Mouse (Mus musculus): ENCODE results near the gene Apoc4.

The Apoc4 gene

DNA sequence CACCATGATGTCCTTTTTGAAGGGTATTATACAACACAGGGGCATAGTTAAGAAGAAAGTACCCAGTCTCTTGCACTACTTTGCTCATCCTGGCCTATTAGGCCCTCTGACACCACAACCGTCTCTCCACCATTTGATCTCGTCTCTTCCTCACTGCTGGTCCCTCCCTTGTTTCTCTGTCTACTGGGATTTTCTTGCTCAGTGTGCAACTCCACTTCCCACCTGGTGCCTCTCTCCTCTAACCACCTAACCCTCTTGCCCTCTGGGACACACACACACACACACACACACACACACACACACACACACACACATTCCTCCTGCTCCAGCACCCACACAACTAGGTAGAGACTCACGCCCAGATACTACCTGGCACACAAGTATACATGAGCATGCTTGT is 2.4 kb downstream of the Apoc4 start:
- no peak for DNase-seq (ENCODE audit: extremely low read depth, low read depth, low spot score)

DNA sequence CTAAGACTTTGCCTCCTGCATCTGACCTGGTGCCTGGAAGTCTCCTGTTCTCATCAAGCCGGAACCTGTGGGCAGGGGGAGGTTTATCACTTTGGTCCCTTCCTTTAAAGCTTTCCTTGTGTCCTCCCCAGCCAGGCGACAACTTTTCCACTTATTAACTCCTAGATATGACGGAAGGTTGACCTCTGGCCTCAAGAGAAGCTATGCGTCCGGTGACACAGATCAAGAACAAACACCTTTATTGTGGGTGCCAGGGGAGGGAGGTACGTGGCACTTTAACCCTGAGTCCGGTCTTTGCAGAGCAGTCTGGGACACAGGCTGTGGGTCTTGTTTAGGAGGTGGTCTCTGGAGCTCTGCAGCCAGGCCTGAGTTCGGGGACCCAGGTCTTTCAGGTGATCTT is 3.4 kb downstream of the Apoc4 start, which contains the start of gene Apoc2:
Apoc2 (minus strand) TSS at position 70 of the 400 bp plus-strand sequence.
- no peak for DNase-seq (ENCODE audit: extremely low read depth, low read depth, low spot score)

DNA sequence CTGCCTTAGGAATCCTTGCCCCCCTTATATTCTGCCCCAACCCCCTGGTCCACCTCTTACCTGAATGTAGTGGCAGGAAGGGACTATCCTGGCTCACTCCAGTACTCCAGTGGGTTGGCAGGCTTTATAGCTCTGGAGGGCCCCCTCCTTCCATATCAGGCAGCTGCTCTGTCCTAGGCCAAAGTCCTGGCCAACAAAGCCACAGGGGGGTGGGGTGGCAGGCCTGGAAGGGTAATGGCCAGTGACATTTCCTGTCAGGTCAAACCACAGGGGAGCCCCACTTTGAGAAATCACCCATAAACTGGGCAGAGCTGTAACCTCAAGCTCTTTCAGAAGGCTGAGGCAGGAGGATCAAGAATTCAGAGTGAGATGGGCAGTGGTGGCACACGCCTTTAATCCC is 4.6 kb downstream of the Apoc4 start:
- no peak for DNase-seq (ENCODE audit: extremely low read depth, low read depth, low spot score)

DNA sequence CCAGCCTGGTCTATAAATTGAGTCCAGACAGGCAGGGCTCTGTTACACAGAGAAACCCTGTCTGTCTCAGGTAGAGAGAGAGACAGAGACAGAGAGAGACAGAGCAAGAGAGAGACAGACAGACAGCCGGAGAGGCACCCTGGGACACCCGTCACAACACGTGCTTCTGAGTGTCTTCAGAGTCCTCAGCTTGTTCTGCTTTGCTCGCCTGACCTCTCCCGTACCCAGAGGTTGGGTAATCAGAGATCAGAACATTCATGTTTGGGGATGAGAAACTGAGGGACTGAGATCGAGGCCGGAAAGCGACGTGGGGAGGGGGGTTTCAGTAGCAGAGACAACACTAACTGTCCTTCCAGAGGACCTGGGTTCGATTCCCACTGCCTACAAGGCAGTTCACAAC is 5.5 kb downstream of the Apoc4 start:
- no peak for DNase-seq (ENCODE audit: extremely low read depth, low read depth, low spot score)

DNA sequence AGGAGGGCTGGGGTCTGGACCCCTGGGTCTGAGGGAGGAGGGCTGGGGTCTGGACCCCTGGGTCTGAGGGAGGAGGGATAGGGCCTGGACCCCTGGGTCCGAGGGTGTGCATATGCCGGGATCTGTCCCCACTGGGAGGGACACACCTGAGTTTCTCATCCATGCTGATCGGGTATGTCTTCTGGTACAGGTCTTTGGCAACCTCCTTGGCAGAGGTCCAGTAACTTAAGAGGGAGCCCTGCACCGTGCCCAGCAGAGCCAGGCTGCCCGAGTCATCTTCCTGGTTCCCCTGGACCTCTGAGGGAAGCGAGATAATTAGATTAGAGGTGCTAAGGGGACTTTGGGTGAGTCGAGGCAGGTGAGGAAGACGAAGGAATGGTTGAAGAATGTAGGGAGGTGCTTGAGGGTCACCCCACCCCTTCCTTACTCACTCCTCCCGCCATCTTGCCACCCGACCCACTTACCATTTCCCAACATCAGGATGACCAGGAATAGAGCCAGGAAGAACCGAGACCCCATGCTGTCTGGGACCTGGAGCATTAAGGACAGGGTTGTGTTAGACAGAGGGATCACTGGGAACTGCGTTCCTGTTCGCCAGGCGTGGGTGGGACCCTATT is 8.1 kb downstream of the Apoc4 start:
- DNase-seq (ENCODE audit: extremely low read depth, low read depth, low spot score), result no peak

DNA sequence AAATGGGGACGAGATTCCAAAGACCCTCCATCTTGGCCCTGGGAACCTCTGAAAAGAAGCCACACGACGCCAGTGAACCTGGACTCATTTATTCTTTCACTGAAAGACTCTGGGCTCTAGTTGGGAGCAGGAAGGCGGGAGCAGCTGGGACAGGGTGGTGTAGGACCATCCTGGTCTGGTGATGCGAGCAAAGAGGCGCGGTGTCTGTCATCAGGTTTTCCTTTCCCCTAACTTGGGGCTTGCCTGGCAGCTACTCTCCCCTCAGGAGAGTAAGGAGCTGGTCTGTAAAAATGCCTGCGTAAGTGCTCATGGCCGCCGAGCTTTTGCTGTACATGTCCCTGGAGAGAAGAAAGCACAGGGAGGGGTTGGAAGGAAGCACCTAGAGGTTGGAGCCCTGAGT is 9.8 kb downstream of the Apoc4 start:
- no peak for DNase-seq (ENCODE audit: extremely low read depth, low read depth, low spot score)

DNA sequence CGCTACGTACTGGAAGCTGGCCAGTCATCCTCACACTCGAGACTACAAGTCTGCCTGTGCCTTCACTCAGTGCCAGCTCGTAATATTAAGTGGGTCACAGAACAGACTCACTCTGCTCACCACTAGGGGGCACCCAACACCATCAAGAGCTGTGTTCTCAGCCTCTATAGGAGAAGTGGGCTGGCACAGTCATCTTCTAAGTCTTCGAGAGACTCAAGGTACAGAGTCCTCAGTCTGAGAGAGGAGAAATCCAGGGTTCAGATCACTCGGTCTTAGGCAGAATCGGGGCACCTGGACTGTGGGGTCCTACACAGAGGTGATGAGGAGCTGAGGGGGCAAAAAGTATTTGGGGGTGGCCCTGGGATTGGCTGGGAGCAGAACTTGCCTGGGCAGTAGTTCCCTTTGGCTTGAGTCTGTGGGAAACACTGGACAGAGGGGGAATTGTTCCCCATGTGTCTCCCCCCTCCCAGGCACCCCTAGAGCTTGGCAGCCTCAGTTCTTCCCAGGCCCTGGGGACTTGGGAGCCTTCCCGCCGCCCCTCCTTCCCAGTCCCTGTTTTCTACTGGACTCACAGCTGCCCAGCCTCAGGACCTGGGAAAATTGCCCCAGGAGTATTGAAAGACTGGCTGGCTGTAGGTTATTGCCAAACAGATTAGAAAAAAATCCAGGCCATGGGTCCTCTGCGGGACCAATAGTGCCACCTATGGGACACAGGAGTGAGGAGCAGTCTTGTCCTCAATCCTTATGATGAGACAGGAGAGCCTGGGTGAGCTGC is 12.1 kb downstream of the Apoc4 start:
- DNase-seq (ENCODE audit: extremely low read depth, low read depth, low spot score), result peak; percentile 93

DNA sequence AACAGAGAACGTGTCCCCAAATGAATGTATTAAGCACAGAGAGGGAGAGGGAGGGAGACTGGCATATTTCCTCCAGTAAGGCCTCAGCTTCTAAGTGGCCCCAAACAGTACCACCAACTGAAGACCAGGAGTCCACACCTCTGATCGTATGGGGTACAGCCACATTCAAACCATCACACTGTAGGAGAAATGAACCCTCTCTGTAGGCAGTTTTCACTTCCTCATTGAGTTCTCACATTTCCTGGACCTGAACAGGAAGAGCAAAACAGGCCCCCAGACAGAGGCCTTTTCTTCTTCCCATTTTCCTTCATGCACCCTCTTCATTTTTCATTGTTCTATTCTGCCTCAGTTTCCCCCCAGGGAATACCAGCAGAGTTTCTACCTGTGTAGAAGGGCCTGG is 13.8 kb downstream of the Apoc4 start:
- DNase-seq (ENCODE audit: extremely low read depth, low read depth, low spot score), result no peak

DNA sequence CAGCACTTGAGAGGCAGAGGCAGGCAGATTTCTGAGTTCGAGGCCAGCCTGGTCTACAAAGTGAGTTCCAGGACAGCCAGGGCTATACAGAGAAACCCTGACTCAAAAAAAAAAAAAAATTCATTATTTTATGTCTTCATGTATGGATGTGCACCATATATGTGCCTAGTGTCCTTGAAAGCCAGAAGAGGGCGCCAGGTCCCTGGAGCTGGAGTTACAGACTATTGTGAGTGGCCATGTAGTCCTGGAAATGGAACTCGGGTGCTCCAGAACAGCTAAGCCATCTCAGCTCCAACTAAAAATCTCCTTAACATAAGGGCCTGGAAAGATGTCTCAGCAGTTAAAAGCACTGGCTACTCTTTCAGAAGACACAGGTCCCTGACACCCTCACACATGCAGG is 14.5 kb downstream of the Apoc4 start:
- DNase-seq (ENCODE audit: extremely low read depth, low read depth, low spot score), result no peak

DNA sequence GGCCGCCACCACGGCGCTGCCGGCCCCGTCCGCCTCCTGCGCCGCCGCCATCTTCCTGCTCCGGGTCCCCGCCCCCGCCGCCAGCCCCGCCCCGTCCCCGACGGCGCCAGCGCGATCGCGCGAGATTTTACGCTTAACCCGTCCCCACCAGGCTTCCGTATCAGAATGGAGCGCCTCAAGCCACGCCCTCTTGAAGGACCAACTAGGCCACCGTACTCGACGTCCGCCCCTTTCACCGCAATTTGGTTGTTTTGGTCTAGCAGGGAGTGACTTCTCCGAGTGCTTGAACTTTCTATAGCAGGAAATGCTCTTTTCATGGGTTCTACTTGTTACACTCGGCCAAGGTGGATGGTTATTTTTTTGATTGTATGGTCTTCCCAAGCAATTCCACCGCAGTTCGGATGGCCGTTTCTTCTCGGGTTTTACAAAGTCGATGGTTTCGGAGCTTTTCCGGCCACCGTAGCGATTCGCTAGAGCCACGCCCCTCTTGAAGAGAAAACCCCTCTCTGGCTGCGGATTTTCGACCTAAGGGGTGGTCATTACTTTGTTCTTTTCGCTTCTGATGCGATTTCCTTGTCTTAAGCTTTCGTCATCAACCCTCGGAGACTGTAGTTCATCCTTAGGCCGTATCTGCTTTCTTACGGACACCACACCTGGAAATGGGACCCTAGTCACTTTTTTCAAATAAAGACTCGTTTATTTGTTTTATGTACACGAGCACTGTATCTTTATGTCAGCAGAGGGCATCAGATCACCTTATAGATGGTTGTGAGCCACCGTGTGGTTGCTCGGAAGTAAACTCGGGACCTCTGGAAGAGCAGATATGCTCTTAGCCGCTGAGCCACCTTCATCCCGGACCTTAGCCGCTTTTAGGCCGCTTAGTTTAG is 16.1 kb downstream of the Apoc4 start, which contains the start of gene Clptm1:
Clptm1 (minus strand) TSS at position 79 of the 887 bp plus-strand sequence.
- DNase-seq (ENCODE audit: extremely low read depth, low read depth, low spot score), result peak; percentile 75

DNA sequence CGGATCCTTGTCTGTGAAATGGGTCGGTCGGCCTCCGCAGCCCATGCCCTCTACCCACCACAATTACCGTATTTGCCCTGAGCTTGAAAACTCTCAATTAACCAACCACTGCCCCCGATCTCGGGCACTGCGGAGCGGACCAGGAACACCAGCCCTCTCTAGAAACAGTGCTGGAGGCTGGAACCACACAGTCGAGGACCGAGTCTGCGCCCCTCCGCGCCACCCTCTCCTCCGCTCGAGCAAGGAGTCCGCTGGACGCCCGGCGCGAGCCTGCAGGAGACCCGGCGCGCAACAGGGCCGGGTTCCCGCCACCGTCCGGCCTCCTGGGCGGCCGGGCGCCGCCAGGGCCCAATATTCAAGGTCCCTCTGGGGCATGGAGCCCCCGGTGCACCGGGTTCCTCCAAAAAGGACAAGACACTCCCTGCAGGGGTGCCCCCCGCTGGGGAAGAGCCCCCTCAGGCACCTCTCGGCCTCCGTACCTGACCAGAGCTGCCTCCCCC is 16.8 kb downstream of the Apoc4 start:
- no peak for DNase-seq (ENCODE audit: extremely low read depth, low read depth, low spot score)

DNA sequence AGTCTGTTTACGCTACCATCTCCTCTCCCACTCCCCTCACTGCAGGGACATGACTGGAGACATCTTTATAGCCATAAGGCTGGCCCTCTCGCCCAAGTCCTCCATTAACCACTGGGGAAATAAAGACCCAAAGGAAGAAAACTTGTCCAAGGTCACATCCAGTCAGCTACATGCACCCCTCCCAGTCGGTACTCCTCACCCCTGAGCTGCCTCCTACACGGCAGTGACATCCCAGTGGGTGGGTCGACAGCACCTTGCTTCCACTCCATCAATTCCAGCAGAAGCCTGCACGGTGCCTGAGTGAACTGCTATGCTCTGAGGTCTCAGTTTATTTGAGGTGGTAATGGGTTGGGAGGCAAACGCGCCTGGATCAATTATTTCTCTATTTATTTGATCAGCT is 17.3 kb downstream of the Apoc4 start:
- no peak for DNase-seq (ENCODE audit: extremely low read depth, low read depth, low spot score)

DNA sequence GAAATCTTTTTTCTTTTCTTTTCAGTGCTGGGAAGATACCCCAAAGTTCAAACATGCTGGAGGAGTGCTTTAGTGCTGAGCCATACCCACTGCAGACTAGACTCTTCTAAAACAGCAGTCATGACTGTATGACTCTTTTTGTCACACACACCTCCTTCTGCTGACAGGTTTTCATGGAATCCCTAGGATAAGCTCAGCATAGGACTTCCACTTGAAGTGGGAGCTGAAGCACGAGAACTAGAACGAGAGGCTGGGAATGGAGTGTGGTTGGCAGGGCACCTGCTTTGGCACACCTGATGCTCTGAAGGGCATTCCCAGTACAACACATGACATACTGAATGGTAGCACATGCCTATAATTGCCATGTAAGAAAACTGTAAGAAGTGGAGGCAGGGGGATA is 28.7 kb downstream of the Apoc4 start:
- DNase-seq (ENCODE audit: extremely low read depth, low read depth, low spot score), result no peak

DNA sequence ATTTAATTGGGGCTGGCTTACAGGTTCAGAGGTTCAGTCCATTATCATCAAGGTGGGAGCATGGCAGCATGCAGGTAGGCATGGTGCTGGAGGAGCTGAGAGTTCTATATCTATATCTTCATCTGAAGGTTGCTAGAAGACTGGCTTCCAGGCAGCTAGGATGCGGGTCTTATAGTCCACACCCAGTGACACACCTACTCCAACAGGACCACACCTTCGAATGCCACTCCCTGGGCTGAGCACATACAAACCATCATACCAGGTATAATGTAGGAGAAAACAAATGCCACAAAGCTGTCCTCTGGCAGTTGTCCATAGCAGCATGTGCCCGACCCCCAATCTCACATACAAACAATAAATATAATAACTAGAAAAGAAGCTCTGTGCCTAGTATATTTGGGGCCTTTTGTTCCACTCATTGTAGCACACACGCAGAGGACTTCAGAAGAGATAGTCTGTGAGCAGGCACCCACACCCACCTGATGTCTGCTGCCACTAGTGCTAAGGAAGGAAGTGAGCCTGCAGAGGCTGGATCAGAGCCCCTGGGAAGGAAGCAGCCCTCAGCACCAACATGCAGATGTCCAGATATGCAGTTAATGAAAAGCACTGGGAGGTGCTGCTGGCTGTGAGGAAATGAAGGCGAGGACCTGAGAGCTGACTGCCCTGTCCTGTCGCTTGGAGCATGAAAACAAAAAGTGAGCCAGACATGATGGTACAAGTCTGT is 30.1 kb downstream of the Apoc4 start:
- DNase-seq (ENCODE audit: extremely low read depth, low read depth, low spot score), result no peak

DNA sequence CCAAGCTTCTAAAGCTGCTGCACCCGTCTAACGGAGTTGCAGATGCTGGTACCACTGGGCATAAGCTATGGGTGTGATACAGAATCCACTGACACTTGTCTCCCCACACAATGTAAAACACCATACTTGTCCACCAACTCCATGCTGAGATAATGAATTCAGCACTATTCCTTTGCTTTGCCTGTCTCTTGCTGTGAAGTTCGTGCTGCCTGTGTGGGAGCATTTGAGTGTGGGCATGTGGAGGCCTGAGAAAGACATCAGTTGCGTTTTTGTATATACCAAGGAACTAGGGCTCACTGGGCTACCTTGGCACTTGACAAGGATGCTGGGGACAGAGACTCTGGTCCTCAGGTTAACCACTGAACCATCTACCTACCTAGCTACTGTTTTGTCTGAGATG is 40.1 kb downstream of the Apoc4 start:
- DNase-seq (ENCODE audit: extremely low read depth, low read depth, low spot score), result no peak

DNA sequence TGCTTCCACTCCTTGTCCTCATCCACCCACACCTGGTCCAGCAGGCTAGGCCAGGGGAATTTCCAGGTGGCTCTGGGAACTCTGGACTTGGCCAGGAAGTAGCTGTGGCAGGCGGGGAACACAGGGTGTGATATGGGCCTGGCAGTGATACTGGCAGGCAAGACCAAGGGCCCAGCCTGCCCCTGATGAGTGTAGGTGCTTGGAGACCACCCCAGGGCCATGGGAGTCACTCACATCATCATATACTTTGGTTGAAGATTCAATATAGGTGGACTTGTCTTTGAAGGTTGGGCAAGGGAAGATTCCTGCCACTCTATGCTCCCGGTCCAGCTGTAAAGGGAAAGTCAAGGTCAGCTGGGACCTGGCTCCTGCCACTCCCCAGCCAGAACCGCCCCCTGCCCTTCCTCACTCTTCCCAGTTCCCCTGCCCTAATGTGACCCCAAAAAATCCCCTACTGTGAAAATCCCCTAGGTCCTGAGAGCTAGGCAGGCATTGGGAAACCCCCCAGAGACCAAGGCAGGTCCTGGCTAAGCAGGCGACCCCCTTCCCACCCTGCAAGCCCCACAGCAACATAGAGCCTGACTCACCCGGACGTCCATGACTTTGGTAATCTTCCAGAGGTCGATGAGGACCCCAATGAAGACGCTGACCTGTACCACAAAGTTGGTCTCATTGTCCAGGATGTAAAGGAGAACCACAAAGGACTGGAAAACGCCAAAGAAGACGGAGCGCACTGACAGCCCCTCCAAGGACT is 46.0 kb downstream of the Apoc4 start:
- DNase-seq (ENCODE audit: extremely low read depth, low read depth, low spot score), result no peak

DNA sequence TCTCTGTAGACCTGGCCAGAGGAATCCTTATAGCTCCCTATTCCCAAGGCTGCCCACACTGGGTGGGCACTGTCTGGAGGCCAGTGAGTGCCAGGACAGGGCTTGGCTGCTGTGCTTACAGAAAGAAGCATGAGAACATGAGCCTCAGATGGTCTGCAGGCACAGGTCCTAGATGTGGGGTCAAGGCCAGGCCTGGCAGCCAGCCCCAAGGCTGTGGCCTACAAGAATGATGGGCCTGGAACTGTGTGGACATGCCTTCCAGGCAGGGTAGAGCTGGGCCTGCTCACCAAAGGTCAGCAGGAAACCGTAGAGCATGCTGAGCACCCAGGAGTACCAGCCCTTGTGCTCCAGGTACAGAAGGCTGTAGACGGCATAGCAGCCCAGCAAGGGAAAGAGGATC is 46.7 kb downstream of the Apoc4 start:
- no peak for DNase-seq (ENCODE audit: extremely low read depth, low read depth, low spot score)

DNA sequence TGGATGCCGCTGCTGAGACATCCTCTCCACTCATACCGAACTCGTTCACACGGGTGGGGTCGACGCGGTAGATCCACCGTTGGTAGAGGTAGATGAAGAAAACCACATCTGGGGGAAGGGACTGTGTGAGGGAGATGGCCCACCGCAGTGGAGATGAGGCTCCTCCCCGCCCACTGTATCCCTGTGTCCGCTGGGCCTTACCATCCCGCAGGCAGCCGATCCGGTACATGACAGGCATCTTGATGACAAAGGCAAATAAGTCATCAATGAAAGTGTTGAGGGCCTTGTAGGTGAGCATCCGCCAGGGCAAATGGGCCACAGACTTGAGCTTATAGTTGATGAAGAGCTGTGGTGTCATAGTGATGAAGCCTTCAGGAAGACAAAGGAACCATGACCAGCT is 47.4 kb downstream of the Apoc4 start:
- no peak for DNase-seq (ENCODE audit: extremely low read depth, low read depth, low spot score)

DNA sequence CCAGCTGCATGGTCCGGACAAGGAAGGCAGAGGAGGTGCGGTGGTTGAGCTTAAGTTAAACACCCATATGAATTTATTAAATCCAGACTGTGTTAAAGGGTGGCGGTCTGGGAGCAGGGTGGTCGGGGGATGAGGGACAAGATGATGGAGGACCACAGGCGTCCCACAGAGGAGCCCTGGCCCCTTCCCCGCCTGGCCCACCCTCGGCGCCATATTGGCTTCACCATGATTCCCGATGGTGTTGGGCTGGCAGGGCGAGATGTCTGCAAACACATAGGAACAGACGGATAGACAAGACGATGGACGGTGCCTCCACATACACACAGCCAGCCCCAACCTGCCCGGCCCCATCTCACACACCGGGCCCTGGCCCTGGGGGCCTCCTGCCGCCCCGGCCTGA is 48.1 kb downstream of the Apoc4 start:
- DNase-seq (ENCODE audit: extremely low read depth, low read depth, low spot score), result no peak

DNA sequence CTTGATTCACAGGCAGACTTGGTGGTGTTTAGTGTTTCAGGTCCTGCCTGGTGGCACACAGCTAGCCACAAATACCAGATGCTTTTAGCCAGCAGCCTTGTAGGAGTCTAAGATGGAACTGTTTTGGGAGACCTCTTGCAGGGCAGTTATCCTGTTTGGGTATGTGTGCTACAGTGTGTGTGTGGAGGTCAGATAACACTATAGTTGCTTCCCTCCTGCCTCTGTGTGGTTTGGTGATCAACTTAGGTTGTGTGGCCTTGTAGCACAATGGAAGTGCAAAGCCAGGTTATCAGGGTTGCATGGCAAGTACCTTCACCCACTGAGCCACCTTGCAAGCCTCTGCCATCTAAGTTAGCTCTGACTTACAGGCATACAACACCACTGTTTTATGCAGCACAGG is 48.6 kb downstream of the Apoc4 start:
- no peak for DNase-seq (ENCODE audit: extremely low read depth, low read depth, low spot score)

Data from fat pad, adult 2 months (tissue).